ENCODE assay signal across 20 mouse cellular contexts in the genomic region with DNA sequence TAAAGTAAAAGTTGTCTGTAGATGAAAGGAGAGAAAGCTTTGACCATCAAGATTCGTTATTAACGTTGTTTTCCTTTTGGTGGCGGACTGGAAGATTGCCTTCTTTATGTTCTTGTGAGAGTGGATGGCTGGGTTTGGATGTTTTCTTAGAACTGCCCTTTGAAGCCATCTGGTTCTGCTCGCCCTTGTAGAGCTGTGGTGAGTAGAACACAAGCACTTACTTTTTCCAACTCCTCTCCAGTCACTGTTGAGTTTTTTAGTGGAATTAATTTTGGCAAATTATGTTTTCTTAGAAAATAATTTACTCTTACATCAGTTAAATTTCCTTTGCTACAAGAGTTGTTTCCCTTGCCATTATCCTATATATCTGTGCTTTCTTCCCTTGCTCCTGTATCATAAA.
"Had no signal": no experiment of that assay in that cellular context is flagged by ENCODE, and none has a peak within 500 bp of the region (broad histone marks: within the 10 kb centered on the region; RNA-seq: fewer than 3 reads in every experiment).

No protein-coding gene starts in this region.

- H3K36me3 ChIP-seq: lung, embryonic 15.5 days; midbrain, embryonic 10.5 days; midbrain, embryonic 12.5 days; neural tube, embryonic 13.5 days; neural tube, embryonic 15.5 days had no signal

- ATAC-seq: lung, postnatal 0 days; midbrain, embryonic 16.5 days had no signal

- H3K4me3 ChIP-seq: lung, embryonic 15.5 days; midbrain, embryonic 10.5 days; midbrain, embryonic 12.5 days; myocyte; neural tube, embryonic 13.5 days; neural tube, embryonic 15.5 days had no signal

- H3K4me1 ChIP-seq: neural tube, embryonic 15.5 days had no signal

- H3K9ac ChIP-seq: lung, embryonic 15.5 days; midbrain, embryonic 12.5 days; neural tube, embryonic 13.5 days; neural tube, embryonic 15.5 days had no signal

- H3K4me2 ChIP-seq: lung, embryonic 15.5 days; midbrain, embryonic 12.5 days; neural tube, embryonic 13.5 days; neural tube, embryonic 15.5 days had no signal

- H3K27ac ChIP-seq: lung, embryonic 15.5 days; midbrain, embryonic 10.5 days; midbrain, embryonic 12.5 days; neural tube, embryonic 13.5 days; neural tube, embryonic 15.5 days had no signal

- H3K27me3 ChIP-seq: lung, embryonic 15.5 days; midbrain, embryonic 12.5 days; neural tube, embryonic 13.5 days; neural tube, embryonic 15.5 days had no signal

- DNase-seq: lung, adult 18-20 months; lung, postnatal 14 days; lung, postnatal 4 days; midbrain, embryonic 14.5 days; retina, postnatal 1 day; right cerebral cortex, adult 18-20 months; right cerebral cortex, postnatal 25 days; right cerebral cortex, postnatal 4 days; spleen, adult 18-20 months; thymus, adult 18-20 months; thymus, postnatal 14 days; thymus, postnatal 36 days had no signal

- H3K9me3 ChIP-seq: lung, embryonic 15.5 days; midbrain, embryonic 10.5 days; neural tube, embryonic 13.5 days; neural tube, embryonic 15.5 days had no signal
